Mouse (Mus musculus): ENCODE data around the gene Ice2.

- TF ChIP-seq POLR2A (IDR thresholded peaks at IDR 0.05; ENCODE audit: borderline replicate concordance, extremely low read depth, low read depth, low read length) (no peak), CTCF (IDR thresholded peaks at IDR 0.05; ENCODE audit: insufficient read depth, low read length) (no peak)
These were observed 80.1 kb downstream of the Ice2 start for GRCm38 (mm10) chr9:69477824-69478222.
